Mouse (Mus musculus): ENCODE data around the gene Il22ra1.

DNA sequence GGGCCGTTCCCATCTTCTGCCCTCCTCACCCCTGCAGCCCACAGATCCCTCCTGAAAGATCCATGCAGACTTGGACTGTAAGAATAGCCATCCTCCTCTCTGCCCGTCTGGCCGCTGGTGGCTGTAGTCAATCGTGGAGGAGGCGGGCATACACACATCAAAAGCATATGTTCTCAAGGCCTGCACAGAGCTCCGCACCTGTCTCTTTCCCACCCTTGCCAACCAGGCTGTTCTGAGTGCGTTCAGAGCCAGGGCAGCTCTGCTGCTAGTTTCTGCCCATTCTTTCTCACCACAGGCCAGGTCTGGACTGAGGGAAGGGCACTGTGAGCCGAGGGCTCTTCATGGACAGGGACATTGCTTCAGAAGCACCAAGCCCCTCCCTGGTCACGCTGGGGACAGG is 2.2 kb downstream of the Il22ra1 start:
- TF ChIP-seq TAL1 (IDR thresholded peaks at IDR 0.05; ENCODE audit: low read length): no peak
- TF ChIP-seq GATA1 (IDR thresholded peaks at IDR 0.05; ENCODE audit: low read length): no peak

All from erythroblast, embryonic 14.5 days (primary cell).